Mouse (Mus musculus) thymus, postnatal 0 days (tissue): ENCODE data around the gene Coasy. TPM values are rescaled to one million over a fixed set of nuclear protein-coding genes. Genes with fewer than 3 reads are reported as not detected.

Experiments used
- DNase-seq: peaks from one replicate; pipeline ENCODE4 v3.0.0-alpha.2; 2015; ENCODE audit warnings: low spot score
- polyA plus RNA-seq: library from polyadenylated mRNA; unstranded; fragments of >200 nt; fragmentation: Nextera tagmentation; extraction: Ambion mirVana; gene quantifications from 2 replicates; pipeline ENCODE4 v1.2.1, GENCODE M21; 2015

Gene Coasy
- 37.3 and 40.5 TPM in 2 replicates for polyA plus RNA-seq

DNA sequence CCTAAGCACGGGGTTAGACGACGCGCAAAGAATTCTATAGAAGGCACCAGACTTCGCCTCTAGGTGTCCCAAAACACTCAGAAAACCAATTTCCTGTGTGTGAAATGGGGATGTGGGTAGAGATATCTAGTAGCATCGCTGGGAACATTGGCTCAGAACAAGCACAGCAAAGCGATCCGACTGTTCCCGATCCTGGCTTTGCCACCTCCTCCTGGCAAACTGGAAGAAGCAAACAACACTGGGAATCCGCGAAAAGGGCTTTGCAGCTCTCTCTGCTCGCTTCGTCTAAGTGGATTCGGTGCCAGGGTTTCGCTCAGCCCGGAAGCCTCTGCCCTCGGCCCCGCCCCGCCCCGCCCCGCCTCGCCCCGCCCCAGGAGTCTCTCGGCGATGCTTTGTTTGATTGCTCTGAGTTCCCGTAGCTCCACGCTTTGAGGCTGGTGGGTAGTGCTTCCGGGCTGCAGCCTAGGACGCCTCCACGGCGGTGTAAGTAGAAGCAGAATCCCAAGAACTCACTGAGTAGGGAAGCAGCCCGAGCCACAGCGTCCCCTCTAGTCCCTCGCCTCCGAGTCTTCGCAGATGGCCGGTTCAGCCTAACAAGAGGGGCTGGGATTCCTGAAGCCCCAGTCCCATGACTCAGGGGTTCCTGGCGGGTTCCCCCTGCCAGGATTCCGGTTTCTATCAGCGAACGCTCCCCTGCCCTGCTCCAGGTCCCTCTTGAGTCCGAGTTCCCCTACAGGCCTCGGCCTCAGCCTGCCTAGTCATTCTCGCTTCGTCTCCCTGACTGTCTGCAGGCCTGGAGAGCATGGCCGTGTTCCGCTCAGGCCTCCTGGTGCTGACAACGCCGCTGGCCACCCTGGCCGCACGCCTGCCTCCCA lies at the start of gene Coasy:
Gene Coasy (plus strand): TSS at position 358 of the 875 bp plus-strand sequence.
- DNase-seq: peak; percentile 91

DNA sequence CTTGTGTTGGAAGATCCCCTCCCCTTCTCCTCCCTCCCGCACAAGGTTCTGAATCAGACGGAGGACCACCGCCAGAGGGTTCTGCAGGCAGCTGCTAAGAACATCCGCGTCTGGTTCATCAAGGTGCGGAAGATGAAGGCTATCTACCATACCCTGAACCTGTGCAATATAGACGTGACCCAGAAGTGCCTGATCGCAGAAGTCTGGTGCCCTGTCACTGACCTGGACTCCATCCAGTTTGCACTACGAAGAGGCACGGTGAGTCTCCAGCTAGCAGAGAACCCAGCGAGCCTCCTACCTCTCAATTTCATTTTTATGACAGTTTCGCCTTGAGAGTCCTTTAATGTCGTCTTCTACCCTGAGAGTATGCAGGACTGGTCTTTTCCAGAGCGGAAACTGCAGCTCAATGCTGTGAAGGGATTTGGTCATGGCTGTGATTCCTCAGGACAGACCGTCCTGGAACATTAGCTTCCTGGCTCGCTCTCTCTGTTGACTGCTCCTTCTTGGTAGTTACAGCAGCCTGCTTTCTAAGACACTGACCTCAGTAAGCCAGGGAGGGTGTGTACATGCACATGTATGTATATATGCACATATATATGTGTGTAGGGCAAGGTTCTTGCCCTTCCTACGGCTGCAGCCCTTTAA lies 48.4 kb upstream of the Coasy start:
- DNase-seq: no peak

- no peak for DNase-seq
These were observed 47.6 kb upstream of the Coasy start for GRCm38 (mm10) chr11:101034614-101035327.

GRCm38 (mm10) chr11:101035328-101035695 lies 47.1 kb upstream of the Coasy start:
- DNase-seq: no peak

DNA sequence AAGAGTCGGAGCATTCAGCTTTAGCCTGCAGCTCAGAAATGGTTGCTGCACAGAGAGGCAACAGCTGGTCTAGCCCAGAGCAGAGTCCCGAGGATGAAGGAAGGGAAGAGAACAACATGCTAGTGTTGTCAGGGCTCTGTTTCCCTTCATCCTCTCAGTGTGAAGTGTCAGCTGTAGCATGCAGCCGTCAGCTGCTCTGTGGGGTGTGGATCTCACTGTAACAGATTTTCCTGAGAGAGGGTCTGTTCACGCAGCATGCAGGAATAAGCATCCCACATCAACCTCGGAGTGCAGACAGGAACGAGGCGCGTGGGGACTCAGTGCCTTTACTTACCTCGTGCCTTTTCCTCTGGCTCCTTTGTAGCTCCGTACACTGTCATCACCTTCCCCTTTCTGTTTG lies 44.6 kb upstream of the Coasy start:
- DNase-seq: no peak

DNA sequence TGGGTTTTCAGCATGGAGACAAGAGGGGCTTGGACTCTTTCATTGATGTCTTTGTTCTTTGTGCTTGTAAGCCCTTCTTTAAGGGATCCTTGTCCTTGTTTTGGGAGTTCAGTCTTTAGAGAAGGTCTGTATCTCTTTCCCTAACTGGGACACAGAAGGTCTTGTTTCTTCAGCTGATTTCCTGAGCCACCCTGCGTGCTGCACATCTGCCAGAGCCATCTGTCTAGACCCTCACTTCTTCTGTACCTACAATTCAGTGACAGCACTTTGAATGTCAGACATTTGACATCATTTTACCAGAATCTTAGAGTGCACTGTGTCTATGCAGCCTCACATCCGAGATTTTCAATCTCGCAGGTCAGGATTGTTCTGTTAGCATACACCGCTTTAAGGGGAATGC lies 36.5 kb upstream of the Coasy start:
- no peak for DNase-seq

DNA sequence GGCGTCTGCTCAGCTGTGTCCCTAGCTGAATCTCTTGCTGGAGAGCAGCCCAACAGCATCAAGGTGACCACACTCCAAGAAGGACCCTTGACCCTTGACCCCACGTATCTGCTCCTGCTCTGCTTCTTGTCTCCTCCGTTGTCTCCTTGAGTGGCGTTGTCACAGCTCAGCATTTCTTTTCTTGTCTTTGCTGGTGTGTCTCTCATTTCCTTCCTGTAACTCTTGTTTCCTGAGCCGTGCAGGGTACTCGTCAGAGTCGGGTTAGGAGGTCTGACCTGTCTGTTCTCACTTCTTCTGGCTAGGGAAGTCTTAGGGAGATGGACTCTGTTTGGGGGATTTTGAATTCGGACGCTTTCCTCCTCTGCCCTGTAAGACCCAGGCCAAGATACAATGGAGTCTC lies 35.9 kb upstream of the Coasy start:
- peak; percentile 46 for DNase-seq

DNA sequence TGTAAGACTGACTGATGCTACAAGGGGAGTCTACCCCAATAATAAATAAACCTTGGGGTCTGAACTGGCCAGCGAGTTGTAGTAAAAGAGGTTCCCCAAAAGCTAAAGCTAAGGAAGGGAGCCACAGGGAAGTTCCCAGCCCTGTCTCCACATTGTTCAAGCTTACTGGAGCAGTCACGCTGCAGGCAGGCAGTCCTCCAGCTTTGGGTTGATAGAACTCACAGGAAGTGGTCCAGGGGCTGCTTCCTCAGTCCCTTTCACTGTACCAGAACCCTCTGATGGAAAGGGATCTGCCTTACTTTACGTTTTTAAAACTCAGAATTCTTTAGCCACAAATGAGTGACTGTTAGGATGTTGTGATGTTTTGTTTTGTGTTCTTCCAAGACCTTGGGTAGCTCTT lies 34.9 kb upstream of the Coasy start:
- DNase-seq: peak; percentile 30

- DNase-seq: no peak
These were observed 32.0 kb upstream of the Coasy start for GRCm38 (mm10) chr11:101050359-101050758.

DNA sequence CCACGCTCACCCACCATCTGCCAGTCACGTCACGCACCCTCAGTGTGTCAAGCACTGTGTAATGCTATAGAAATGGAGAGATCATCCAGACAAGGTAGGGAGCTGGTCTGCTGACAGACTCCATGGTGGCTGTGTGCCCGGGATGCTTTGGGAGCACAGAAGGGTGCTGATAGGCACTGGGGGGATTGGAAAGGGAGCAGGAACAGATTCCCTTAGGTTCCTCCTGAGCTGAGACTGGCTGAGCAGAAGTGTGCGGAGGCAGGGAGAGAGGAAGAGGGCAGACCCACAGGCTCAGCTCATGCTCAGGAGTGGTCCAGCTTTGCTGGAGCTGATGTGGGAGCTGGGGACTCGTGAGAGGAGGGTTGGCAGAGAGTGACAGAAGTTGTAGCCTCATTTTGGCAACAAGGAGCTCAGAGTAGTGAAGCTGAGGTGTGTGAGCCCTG lies 31.3 kb upstream of the Coasy start:
- DNase-seq: no peak

- DNase-seq: no peak
These were observed 30.7 kb upstream of the Coasy start for GRCm38 (mm10) chr11:101051617-101052016.

DNA sequence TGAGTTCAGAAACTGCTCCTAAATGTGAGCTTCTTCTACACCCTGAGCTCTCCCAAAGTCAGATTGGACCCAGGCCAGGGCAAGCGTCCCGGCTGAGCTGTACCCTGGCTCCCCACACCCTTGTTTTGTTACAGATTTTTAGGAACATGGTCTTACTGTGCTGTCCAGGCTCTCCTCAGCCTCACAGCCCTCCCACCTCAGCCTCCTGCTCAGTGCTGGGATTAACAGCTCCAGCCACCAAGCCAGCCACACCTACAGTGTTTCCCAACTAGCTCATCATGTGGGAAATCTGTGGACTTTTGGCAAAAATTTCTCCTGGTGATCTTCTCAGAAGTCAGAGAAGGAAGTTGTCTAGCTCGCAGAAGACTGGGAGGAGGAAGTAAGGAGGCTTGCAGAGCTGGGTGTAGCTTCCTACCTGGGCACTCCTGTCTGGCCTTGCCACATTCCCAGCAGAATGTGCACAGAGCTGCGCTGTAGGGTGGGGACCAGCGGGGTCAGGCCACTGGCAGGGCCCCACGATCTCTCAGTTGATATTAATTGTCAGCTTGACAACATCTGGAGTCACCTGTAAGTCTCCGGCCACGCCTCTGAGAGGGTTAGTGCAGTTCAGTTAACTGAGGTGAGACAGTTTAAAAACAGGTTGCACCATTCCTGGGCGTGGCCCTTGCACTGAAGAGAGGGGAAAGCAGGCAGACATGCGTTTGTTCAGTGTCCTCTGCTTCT lies 29.5 kb upstream of the Coasy start:
- no peak for DNase-seq

DNA sequence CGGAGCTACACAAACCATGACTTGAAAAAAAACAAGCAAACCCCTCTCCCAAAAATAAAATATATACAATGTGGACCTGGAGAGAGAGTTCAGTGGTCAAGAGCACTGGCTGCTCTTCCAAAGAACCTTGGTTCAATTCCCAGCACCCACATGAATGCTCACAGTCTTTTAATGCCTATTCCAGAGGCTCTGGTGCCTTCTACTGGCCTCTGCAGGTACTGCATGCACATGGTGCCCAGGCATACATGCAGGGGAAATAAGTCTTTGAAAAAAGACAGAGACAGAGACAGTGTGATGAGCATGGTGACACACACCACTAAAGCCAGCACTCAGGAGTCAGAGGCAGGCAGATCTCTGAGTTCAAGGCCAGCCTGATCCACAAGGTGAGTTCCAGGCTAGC lies 28.4 kb upstream of the Coasy start:
- DNase-seq: no peak

DNA sequence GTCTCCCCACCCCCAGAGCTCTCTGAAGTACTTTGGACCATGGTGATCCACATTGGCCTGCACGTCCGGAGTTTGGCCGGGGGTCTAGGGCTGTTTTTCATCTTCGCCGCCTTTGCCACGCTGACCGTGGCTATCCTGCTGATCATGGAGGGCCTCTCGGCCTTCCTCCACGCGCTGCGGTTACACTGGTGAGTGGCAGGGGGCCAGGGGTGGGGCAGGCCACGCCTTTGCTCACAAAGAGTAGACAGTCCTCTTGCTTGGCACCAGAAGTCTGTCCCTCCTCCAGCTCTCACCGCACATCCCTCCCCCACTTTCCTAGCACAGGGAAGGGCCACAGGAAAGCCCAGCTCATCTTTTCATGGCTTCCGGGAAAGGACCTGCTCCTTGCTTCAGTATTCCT lies 26.9 kb upstream of the Coasy start:
- no peak for DNase-seq

- DNase-seq: no peak
These were observed 25.5 kb upstream of the Coasy start for GRCm38 (mm10) chr11:101056885-101057284.

GRCm38 (mm10) chr11:101057860-101058259 lies 24.5 kb upstream of the Coasy start:
- DNase-seq: peak; percentile 89

GRCm38 (mm10) chr11:101058726-101059125 lies 23.6 kb upstream of the Coasy start:
- no peak for DNase-seq

- DNase-seq: no peak
These were observed 22.9 kb upstream of the Coasy start for GRCm38 (mm10) chr11:101059473-101059872.

GRCm38 (mm10) chr11:101060126-101060525 lies 22.2 kb upstream of the Coasy start:
- no peak for DNase-seq

GRCm38 (mm10) chr11:101061049-101061448 lies 21.3 kb upstream of the Coasy start:
- DNase-seq: no peak

DNA sequence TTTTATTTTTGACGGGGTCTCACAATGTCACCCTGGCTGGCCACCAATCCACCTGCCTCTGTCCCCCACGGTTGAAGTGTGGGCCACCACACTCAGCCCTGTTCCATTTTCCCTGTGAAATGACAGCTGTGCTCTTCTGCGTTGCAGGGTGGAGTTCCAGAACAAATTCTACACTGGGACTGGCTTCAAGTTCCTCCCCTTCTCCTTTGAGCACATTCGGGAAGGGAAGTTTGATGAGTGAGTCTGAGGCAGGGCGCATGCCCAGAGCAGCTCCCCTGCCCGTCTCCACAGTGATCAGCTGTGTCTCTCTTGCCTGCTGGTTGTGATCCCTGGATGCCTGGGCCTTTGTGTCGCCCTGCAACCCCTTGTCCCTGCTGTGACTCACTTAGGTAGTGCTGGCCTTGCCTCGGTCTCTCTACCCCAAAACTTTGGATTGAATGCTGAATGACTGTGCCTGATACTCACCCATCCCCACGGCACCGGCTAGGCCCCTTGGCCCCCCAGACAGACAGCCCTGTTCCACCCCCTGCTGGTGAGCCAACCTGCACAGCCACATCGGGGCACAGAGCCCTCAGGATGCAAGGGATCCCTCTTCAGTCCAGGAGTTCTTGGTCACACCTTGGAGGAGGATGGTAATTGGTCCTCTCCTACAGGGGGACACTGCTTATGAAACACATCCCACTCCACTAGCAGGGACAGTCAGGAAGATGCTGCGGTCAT lies 20.0 kb upstream of the Coasy start:
- no peak for DNase-seq
